Mouse (Mus musculus): ENCODE measurements around the gene Gpr161.
A peak's percentile ranks its signal among the peaks of the same experiment; 100 is the strongest.

The Gpr161 gene

GRCm38 (mm10) chr1:165295489-165295888 is at the start of gene Gpr161:
Gene Gpr161, plus strand, starts transcription at chr1:165295789.
- DNase-seq, result no peak

GRCm38 (mm10) chr1:165246587-165246986 is 49.0 kb upstream of the Gpr161 start:
- no peak for DNase-seq

- no peak for DNase-seq
Observed at GRCm38 (mm10) chr1:165247085-165247484, 48.5 kb upstream of the Gpr161 start.

- DNase-seq, result no peak
Observed at GRCm38 (mm10) chr1:165247788-165248187, 47.8 kb upstream of the Gpr161 start.

GRCm38 (mm10) chr1:165248842-165249241 is 46.7 kb upstream of the Gpr161 start:
- no peak for DNase-seq

GRCm38 (mm10) chr1:165250546-165250945 is 45.0 kb upstream of the Gpr161 start:
- no peak for DNase-seq

- DNase-seq, result peak; percentile 79
Observed at GRCm38 (mm10) chr1:165252027-165252671, 43.4 kb upstream of the Gpr161 start.

GRCm38 (mm10) chr1:165274946-165275345 is 20.6 kb upstream of the Gpr161 start:
- no peak for DNase-seq

- no peak for DNase-seq
Observed at GRCm38 (mm10) chr1:165280741-165281140, 14.8 kb upstream of the Gpr161 start.

GRCm38 (mm10) chr1:165281351-165282221 is 14.0 kb upstream of the Gpr161 start:
- peak; percentile 76 for DNase-seq

- peak; percentile 39 for DNase-seq
Observed at GRCm38 (mm10) chr1:165282222-165282966, 13.2 kb upstream of the Gpr161 start.

GRCm38 (mm10) chr1:165282967-165283345 is 12.6 kb upstream of the Gpr161 start:
- no peak for DNase-seq

GRCm38 (mm10) chr1:165284096-165284495 is 11.5 kb upstream of the Gpr161 start:
- DNase-seq, result no peak

GRCm38 (mm10) chr1:165288165-165288564 is 7.4 kb upstream of the Gpr161 start:
- no peak for DNase-seq

GRCm38 (mm10) chr1:165289831-165290230 is 5.8 kb upstream of the Gpr161 start:
- DNase-seq, result peak; percentile 70

- no peak for DNase-seq
Observed at GRCm38 (mm10) chr1:165291606-165292005, 4.0 kb upstream of the Gpr161 start.

- DNase-seq, result no peak
Observed at GRCm38 (mm10) chr1:165301108-165301507, 5.5 kb downstream of the Gpr161 start.

- DNase-seq, result no peak
Observed at GRCm38 (mm10) chr1:165301567-165301966, 6.0 kb downstream of the Gpr161 start.

- DNase-seq, result no peak
Observed at GRCm38 (mm10) chr1:165302455-165303208, 7.0 kb downstream of the Gpr161 start.

- DNase-seq, result no peak
Observed at GRCm38 (mm10) chr1:165303209-165303608, 7.6 kb downstream of the Gpr161 start.

GRCm38 (mm10) chr1:165304341-165304740 is 8.8 kb downstream of the Gpr161 start:
- no peak for DNase-seq

GRCm38 (mm10) chr1:165308180-165308579 is 12.6 kb downstream of the Gpr161 start:
- DNase-seq, result no peak

GRCm38 (mm10) chr1:165316361-165316760 is 20.8 kb downstream of the Gpr161 start:
- no peak for DNase-seq

All from thymus, postnatal 4 days (tissue).